Mouse (Mus musculus): Measurements from ENCODE around the gene Gm21987.

GRCm38 (mm10) chr16:38360317-38360716, 13.5 kb downstream of the Gm21987 start:
- TF ChIP-seq POLR2A (IDR thresholded peaks at IDR 0.05; ENCODE audit: control insufficient read depth in 1 of 2, insufficient read depth in 1 of 2, low read depth in 1 of 2, low read length in 2 of 2, poor library complexity in 1 of 2): no peak
- TF ChIP-seq GATA1 (IDR thresholded peaks at IDR 0.05; ENCODE audit: low read depth, low read length): no peak
- no peak for TF ChIP-seq EP300 (IDR thresholded peaks at IDR 0.05; ENCODE audit: low read depth in 1 of 2, low read length in 2 of 2)
- no peak for TF ChIP-seq ZC3H11A (IDR thresholded peaks at IDR 0.05; ENCODE audit: low read depth, low read length)

All from MEL (cell line).